Mouse (Mus musculus): ENCODE data around the gene Draxin.
"Not testable (repeated sequence)": the region's sequence is repeated elsewhere in the genome, so short reads cannot be mapped to it uniquely, and the experiment has no call there.

Gene Draxin

DNA sequence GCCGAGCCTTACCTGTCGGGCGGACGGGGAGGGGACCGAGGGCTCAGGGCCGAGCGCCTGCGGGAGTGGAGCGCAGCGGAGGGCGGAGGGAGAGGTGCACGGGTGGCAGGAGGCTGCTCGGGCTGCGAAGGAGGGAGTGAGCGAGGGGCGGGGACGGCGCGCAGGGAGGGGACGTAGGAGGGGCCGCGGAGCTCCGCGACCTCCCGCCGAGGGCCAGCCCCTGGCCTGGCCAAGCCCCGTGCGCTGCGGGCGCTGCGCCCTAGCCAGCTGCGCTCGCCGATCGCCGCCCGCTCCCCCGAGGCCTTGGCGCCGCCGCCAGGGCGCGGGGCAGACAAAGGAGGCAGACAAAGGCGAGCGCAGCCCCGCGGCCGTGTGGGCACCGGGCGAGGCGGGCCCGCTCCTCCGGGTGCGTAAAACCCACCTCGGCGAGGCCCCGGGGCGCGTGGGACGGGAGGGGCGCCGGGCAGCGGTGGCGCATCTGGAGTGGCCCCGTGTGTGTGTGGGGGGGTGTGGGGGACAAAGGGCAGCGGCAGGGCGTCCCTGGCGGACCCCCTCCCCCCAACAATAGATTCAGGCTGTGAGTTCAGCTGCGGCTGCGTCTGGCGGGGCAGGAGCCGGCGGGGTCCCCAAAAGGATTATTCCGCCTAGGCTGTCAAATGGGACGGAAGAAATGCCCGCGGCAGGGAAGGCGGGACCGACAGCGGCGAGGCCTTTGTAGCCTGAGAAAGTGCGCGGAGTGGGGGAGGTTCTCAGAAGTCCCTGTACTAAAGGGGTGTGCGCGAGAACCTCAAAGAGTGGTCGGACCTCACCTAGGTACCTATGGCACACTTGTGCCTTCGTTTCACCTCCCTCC is at the start of gene Draxin:
Gene Draxin (minus strand): TSS at position 138 of the 853 bp plus-strand sequence.
- peak; percentile 25 for DNase-seq (ENCODE audit: low spot score)

GRCm38 (mm10) chr4:148177716-148178115 is 47.2 kb upstream of the Draxin start:
- no peak for DNase-seq (ENCODE audit: low spot score)

DNA sequence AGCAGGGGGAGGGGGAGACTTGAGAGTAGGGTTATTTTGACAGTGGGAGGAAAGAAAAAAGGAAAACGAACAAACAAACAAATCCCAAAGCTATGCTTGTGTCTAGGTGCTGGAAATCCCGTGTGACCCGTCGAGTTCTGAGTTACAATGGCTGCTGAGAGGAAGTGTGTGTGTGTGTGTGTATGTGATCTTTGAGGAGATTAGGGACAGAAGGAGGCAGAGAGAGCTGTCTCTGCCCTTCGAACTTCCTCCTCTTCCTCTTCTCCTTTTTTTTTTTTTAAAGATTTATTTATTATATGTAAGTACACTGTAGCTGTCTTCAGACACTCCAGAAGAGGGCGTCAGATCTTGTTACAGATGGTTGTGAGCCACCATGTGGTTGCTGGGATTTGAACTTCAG is 46.1 kb upstream of the Draxin start:
- DNase-seq (ENCODE audit: low spot score), result not testable (repeated sequence)

GRCm38 (mm10) chr4:148174495-148174862 is 44.0 kb upstream of the Draxin start:
- no peak for DNase-seq (ENCODE audit: low spot score)

DNA sequence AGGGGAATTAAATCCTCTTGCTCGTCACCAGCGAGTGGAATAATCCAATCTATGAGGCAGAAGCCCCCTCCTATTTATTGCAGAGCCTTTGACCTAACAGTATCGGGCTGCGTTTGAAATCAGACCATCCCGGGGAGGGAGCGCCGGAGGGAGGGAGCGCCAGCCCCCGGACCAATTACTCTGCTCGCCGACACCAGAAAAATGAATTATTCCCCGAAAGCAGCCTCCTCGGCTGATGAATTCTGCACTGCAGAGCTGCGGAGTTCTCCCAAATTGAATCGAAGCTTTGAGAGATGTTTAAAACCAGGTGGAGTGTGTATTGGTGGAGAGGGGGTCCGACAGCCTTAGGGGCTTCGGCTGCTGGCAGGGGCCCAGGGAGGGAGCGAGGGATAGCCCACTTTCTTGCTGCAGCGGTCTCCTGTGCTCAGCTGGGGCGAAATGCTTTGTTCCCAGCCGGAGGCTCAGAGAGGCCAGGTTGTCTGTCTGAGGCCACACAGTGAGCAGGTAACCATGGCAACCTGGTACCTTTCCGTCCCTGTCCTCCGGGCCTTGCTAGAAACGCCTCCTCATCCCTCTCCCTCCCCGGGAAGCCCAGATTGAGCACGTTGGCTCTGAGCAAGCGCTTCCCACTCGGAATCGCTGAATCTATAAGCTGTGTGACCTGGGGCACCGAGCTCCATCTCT is 43.5 kb upstream of the Draxin start:
- DNase-seq (ENCODE audit: low spot score), result no peak

- DNase-seq (ENCODE audit: low spot score), result no peak
Observed at GRCm38 (mm10) chr4:148171261-148171660, 40.8 kb upstream of the Draxin start.

DNA sequence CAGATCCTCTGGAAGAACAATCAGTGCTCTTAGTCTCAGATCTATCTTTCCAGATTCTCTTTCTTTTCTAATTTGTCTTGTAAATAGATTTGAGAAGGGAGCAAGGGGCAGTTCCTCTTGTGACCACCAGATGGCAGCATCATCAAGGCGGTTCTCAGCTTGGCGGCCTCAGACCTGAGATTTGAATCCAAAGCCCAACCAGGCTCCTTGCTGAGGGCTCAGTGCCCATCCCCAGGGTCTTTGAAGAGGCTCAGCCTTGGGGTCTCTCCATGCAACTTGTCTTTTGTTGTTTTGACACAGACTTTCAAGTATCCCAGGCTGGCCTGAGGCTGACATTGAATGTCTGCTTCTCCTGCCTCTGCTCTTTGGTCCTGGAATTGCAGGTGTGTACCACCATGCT is 40.3 kb upstream of the Draxin start:
- no peak for DNase-seq (ENCODE audit: low spot score)

DNA sequence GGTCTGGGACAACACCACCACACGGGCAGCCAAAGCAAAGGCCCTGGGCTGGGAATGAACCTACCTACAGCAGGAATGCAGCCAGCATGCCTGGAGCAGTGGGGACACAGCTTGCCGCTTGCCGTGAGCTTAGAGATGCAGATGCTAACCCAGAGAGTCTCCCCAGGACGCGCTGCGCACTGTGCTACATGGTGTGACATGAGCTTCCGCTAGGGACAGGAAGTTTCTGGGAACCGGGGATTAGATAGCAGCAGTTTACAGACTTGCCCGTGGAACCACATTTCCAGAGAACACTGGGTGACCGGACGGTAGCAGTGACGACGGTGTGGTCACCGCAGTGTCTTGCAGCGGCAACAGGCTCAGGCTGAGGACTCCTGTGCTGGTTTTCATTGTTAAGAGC is 39.1 kb upstream of the Draxin start:
- DNase-seq (ENCODE audit: low spot score), result no peak

DNA sequence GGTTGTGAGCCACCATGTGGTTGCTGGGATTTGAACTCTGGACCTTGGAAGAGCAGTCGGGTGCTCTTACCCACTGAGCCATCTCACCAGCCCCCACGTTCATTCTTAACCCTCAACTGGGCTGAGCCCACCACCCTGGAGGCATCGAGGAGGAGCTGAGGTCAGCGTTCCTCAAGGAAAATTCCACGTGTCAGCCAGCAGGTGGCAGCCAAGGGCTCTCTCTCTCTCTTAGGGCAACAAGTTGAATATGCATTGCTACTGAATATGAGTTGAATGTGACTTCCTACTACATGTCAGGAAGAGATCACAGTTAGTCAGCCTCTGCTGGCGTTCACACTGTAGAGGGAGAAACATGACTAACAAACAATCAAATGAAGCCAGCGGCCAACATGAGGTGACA is 37.8 kb upstream of the Draxin start:
- no peak for DNase-seq (ENCODE audit: low spot score)

DNA sequence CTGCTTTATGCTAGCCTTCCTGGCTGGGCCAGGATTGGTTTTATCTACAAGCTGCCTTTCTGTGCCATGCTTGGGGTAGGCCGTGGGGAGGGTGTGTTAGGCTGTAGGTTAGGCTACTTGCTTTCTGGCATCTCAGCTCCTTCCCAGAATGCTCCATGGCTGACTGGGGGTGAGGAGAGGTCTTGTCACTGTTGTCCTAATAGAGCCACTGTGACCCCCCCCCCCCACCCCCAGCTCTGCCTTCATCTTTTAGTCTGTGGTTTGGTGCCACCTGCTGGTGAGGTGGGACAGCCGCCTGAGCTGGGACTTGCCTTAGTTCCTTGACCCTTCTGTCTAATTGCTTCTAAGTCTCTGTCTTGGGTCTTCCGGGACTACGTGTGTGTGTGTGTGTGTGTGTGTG is 36.5 kb upstream of the Draxin start:
- DNase-seq (ENCODE audit: low spot score), result no peak

- DNase-seq (ENCODE audit: low spot score), result no peak
Observed at GRCm38 (mm10) chr4:148166431-148166830, 35.9 kb upstream of the Draxin start.

DNA sequence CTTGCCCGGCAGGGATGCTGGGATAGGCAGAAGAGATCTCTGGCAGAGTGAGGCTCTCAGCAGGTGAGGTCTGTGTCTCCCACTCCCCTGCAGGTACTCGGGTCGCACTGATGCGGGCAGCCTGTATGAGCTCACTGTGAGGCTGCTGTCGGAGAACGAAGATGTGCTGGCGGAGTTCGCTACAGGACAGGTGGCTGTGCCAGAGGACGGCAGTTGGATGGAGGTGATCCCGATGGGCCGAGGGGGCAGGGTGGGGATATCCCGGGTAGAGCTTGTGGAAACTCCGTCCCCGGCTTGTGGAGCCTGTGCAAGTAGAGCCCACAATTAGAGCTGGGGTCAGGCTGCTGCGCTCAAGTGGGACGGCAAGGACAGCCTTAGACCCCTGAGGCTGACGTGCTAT is 35.1 kb upstream of the Draxin start:
- DNase-seq (ENCODE audit: low spot score), result no peak

GRCm38 (mm10) chr4:148164461-148164860 is 34.0 kb upstream of the Draxin start:
- no peak for DNase-seq (ENCODE audit: low spot score)

DNA sequence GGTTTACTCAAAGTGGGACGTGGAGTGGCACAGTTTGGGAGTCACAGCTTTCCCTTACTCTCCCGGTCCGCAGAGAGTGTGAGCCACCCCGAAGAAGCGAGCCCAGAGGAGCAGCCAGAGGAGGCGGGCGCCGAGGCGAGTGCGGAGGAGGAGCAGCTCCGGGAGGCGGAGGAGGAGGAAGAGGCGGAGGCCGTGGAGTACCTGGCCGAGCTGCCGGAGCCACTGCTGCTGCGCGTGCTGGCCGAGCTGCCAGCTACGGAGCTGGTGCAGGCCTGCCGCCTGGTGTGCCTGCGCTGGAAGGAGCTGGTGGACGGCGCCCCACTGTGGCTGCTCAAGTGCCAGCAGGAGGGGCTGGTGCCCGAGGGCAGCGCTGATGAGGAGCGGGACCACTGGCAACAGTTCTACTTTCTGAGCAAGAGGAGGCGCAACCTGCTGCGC is 33.5 kb upstream of the Draxin start:
- peak; percentile 48 for DNase-seq (ENCODE audit: low spot score)

GRCm38 (mm10) chr4:148160436-148161390 is 30.2 kb upstream of the Draxin start, which contains the start of the genes Fbxo44 and Fbxo2:
Fbxo44 (minus strand) TSS chr4:148160482.
Fbxo2 (plus strand) TSS chr4:148160621.
- no peak for DNase-seq (ENCODE audit: low spot score)

DNA sequence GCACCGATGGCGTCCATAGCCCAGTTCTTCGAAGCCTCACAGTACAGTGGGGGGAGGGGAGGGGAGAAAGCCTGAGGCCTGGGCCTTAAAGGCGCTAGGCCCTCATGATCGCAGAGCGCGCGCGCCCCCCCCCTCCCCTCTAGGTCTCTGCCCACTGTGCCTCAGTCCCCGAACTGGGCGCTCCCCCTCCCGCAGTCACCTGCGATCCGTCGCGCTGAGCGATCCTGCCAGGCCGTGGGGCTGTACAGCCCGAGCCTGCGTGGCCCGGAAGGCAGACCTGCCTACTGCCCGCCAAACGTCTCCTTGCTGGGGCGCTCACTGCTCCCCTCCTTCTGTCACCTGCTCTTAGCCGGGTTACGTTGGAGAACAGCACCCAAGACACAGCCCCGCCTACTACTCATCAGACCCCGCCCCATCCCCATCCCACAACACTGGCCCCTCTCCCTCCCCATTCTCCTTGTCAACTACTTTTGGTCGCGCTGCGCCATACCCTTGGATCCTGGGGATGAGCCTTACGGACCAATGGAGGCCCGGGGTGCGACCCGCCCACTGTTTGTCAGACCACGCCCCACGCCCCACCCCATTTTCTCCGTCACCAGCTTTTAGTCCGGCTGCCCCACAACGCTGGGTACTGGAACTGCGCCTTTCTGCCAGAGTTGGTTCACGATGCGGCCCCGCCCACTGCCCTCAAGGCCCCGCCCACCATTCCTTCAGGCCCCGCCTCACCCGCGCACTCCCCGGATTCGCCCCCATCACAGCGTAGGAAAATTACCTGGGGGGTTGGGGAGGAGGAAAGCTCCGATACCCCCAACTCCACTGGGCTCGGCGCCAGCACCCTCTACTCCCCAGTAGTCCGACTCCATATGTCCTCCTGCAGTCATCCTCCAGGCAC is 29.3 kb upstream of the Draxin start:
- peak; percentile 36 for DNase-seq (ENCODE audit: low spot score)

GRCm38 (mm10) chr4:148158436-148159348 is 28.2 kb upstream of the Draxin start:
- no peak for DNase-seq (ENCODE audit: low spot score)

- DNase-seq (ENCODE audit: low spot score), result no peak
Observed at GRCm38 (mm10) chr4:148154982-148155381, 24.5 kb upstream of the Draxin start.

- no peak for DNase-seq (ENCODE audit: low spot score)
Observed at GRCm38 (mm10) chr4:148154006-148154405, 23.5 kb upstream of the Draxin start.

DNA sequence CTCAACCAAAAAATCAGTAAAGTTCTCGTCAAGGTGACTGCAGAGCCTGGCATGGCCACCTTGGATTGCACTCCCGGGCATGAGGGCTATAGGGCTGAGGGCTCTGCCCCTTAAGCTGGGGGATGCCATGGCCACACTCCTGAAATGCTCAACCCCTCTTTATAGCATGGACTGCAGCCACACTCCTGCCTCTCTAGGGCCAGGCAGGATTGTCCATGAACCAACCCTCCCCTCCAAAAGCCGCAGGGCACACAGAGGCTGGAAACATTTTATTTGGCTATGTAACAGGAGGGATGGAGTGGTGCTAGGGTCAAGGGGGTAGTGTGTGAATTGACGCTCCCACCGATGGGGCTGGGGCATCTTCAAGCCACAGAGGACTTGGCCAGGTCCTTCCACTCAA is 22.0 kb upstream of the Draxin start:
- DNase-seq (ENCODE audit: low spot score), result no peak

All from ovary, postnatal 10 days (tissue).